Mouse (Mus musculus): ENCODE data around the gene Sdhaf2. TPM values are rescaled to one million over a fixed set of nuclear protein-coding genes. Genes with fewer than 3 reads are reported as not detected.

The Sdhaf2 gene
- total RNA-seq, 2 experiments from 2014 or later: 53.4 to 63.0 TPM

DNA sequence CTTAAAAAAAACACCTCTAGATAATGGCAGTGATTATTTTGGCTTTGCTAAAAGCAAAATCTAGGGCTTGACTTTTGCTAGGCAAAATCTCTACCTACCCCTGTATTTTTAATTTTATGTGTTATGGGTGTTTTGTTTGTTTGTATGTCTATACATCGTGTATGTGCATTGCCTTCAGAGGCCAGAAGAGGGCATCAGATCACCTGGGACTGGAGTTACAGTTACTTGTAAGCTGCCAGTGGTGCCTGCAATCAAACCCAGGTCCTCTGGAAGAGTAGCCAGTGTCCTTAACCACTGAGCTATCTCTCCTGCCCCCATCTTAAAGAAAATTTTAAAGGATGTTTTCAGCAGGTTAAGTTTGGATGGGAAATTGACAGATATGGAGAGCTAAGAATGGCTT, 4.1 kb upstream of the Sdhaf2 start:
- no peak for DNase-seq (ENCODE audit: low spot score in 2 of 2)
- TF ChIP-seq CTCF (conservative IDR thresholded peaks at IDR 0.05): peak; percentile 56
- H3K4me3 ChIP-seq: no peak overlapping the region
- no peak overlapping the region for H3K27ac ChIP-seq

DNA sequence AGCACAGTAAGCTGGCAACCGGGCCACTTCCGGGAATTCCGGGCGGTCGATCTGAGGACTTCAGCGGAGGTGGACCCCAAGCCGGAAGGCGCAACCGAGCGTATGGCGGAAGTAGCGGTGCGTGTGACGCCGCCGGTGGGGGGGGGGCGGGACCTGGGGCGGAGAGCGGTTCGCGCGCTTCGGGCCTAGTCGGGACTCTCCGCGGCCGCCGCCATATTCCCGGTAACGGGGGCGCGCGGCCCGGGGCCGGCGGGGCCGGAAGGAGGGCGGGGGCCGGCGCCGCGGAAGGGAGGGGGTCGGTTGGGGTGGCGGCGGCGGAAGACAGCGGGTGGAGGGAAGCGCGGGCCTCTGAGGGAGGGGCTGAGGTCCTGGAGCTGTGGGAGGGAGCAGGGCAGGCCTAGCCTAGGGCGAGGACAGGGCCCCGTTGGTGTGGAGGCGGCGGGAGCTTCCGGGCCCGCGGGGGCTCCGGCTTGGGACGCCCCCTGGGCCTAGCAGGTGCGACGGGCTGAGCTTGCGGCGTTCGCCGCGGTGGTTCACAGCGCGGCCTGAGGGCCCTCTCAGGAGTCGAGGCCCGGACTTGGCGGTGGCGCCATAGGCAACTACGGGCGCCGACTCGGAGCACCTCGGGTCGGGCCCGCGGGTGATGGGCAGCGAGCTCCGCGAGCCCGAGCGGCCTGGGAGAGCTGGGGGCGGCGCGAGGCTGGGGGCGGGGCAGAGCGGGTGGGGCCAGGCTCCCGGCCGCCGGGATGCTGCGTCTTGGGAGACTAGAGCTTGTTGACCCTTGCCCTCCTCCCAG, 638 bp downstream of the Sdhaf2 start, which contains the start of gene Cpsf7:
Cpsf7 (plus strand) TSS at position 161 of the 796 bp plus-strand sequence.
- no peak for TF ChIP-seq CTCF (conservative IDR thresholded peaks at IDR 0.05)
- peak within 1 kb of the TSS; percentile 78 for H3K4me3 ChIP-seq
- peak; percentile 86 to 89 for DNase-seq (ENCODE audit: low spot score in 2 of 2)
- peak within 1 kb of the TSS; percentile 99 for H3K27ac ChIP-seq

DNA sequence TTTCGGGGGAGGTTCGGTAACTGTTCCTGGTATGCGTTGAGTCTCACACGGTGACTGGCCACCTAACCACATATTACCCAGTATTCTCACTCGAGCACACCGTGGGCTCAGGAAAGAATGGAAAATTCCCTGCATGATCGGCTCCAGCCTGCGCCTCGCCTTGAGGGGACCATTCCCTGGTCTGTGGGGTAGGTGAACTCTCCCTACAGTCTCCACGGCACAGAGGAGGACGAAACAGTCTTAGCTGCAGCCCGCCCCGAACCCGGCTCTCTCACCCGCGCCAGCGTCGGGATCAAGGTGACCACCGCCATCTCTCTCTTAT, 1.2 kb downstream of the Sdhaf2 start:
- no peak for TF ChIP-seq CTCF (conservative IDR thresholded peaks at IDR 0.05)
- no peak for DNase-seq (ENCODE audit: low spot score in 2 of 2)
- peak overlapping the region; percentile 99 for H3K27ac ChIP-seq
- H3K4me3 ChIP-seq: peak overlapping the region; percentile 78

GRCm38 (mm10) chr19:10523483-10524080, 2.4 kb downstream of the Sdhaf2 start:
- DNase-seq (ENCODE audit: low spot score in 2 of 2): no peak
- Histone ChIP-seq H3K4me3 (peak overlapping the region; percentile 78), H3K27ac (no peak overlapping the region)
- TF ChIP-seq CTCF (conservative IDR thresholded peaks at IDR 0.05): no peak

DNA sequence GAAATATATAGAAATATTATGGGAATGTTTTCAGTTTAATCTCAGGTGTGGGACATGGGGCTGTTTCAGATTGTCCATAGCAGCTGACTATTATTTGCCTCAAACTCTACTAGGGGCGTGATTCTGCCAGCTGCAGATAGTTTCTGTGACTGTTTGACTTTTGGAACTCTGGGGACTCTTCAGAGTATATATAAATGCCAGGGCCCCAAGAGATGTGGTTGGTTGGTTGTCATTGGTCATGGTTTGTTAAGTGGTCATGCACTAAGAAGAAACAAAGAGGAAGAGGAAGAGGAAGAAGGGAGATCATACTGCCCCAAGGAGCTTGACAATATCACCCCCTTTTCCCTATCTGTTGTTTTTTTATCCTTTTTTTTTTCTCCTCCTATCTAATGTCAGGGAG, 4.0 kb downstream of the Sdhaf2 start:
- TF ChIP-seq CTCF (conservative IDR thresholded peaks at IDR 0.05): no peak
- DNase-seq (ENCODE audit: low spot score in 2 of 2): no peak
- no peak overlapping the region for H3K4me3 ChIP-seq
- no peak overlapping the region for H3K27ac ChIP-seq

DNA sequence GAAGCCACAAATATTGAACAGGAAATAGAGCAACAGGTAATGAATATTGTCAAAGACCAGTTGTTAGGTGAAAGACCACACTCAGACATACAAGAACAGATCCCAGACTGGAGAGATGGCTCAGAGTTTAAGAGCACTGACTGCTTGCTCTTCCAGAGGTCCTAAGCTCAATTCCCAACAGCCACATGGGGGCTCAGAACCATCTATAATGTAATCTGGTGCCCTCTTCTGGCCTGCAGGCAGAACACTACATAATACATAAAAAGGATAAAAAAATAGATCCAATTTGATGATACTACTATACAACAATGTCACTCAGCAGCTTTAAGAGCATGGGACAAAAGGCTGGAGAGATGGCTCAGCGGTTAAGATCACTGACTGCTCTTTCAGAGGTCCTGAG, 5.6 kb downstream of the Sdhaf2 start:
- TF ChIP-seq CTCF (conservative IDR thresholded peaks at IDR 0.05): peak; percentile 79
- DNase-seq (ENCODE audit: low spot score in 2 of 2): no peak
- Histone ChIP-seq H3K4me3 (no peak overlapping the region), H3K27ac (no peak overlapping the region)

DNA sequence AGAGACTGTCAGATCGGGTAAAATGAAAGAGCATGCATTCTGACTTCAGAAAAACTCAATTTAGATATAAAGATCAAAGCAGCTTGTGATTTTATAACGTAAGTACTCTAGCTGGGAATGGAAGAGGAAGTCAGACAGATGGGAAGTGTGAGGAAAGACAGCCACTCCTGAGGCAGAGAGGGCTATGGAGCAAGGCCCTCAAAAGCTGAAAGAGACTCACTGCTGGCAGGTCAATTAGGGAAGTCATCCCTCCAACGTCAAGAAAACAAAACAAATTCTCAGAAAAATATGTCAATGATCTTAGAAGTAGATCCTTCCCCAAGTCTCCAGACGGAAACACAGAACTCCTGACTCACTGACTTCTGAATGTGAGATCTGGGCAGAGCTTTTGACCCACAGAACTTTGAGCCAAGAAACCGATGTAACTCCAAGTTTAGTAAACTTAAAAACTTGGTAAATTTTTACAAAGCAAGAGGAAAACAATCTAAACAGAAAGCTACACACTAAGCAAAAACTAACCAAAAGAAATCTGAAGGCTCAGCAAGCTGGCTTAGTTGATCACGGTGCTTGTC, 15.1 kb downstream of the Sdhaf2 start:
- Histone ChIP-seq H3K27ac (peak overlapping the region; percentile 29; the same call in 1 of the 2 replicates), H3K4me3 (no peak overlapping the region)
- TF ChIP-seq CTCF (conservative IDR thresholded peaks at IDR 0.05): no peak
- no peak for DNase-seq (ENCODE audit: low spot score in 2 of 2)

GRCm38 (mm10) chr19:10502571-10502970, 23.4 kb downstream of the Sdhaf2 start:
- Histone ChIP-seq H3K27ac (no peak overlapping the region), H3K4me3 (no peak overlapping the region)
- peak in 1 of 2 experiments; percentile 52 for DNase-seq (ENCODE audit: low spot score in 2 of 2)
- peak; percentile 98 for TF ChIP-seq CTCF (conservative IDR thresholded peaks at IDR 0.05)

DNA sequence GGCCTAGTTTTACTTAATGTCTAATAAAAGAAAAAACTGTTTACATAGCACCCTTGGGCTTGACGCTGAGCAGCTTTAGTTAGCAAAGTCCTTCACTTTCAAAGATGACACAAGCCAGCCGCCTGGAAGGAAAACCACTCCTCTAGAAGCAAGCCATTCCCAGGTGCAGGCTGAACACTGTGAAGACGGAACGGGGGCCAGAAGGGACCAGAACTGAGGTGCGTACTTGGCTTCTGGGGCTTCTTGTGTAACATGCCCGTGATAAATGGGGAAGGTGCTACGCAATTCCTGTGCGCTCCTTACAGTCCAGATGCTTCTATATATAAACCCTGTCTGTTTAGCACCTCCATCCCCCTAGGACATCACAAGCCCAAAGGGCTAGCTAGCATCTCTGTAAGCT, 25.4 kb downstream of the Sdhaf2 start:
- no peak for DNase-seq (ENCODE audit: low spot score in 2 of 2)
- Histone ChIP-seq H3K27ac (no peak overlapping the region), H3K4me3 (no peak overlapping the region)
- TF ChIP-seq CTCF (conservative IDR thresholded peaks at IDR 0.05): no peak

GRCm38 (mm10) chr19:10497512-10498160, 28.3 kb downstream of the Sdhaf2 start:
- no peak for DNase-seq (ENCODE audit: low spot score in 2 of 2)
- TF ChIP-seq CTCF (conservative IDR thresholded peaks at IDR 0.05): peak; percentile 23; the same call in 1 of the 2 replicates
- Histone ChIP-seq H3K27ac (peak overlapping the region; percentile 33; the same call in 1 of the 2 replicates), H3K4me3 (no peak overlapping the region)

GRCm38 (mm10) chr19:10496976-10497375, 29.0 kb downstream of the Sdhaf2 start:
- TF ChIP-seq CTCF (conservative IDR thresholded peaks at IDR 0.05): no peak
- H3K27ac ChIP-seq: peak overlapping the region; percentile 51; the same call in 1 of the 2 replicates

DNA sequence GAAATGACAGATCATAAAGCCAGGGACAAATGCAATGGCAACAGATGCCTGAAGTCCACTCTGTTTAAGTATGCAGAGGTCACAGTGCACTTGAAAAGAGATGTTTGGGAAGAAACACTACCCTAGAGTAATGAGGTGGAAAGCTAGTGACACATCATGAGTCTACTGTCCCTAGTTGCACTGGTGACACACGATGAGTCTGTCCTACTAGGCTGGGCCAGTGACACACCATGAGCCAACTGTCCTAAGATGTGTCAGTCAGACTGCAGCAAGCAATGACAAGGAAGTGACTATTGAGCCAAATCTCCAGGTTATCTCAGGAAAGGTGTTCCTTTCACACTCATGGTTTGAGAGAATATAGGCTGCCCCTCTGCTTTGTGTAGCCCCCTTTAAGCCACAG, 30.3 kb downstream of the Sdhaf2 start:
- H3K4me3 ChIP-seq: no peak overlapping the region
- H3K27ac ChIP-seq: no peak overlapping the region
- DNase-seq (ENCODE audit: low spot score in 2 of 2): no peak
- no peak for TF ChIP-seq CTCF (conservative IDR thresholded peaks at IDR 0.05)

More at GRCm38 (mm10) chr19:10496976-10497375, 29.0 kb downstream of the Sdhaf2 start:
- no peak for DNase-seq (ENCODE audit: low spot score in 2 of 2)
- H3K4me3 ChIP-seq: no peak overlapping the region

DNA sequence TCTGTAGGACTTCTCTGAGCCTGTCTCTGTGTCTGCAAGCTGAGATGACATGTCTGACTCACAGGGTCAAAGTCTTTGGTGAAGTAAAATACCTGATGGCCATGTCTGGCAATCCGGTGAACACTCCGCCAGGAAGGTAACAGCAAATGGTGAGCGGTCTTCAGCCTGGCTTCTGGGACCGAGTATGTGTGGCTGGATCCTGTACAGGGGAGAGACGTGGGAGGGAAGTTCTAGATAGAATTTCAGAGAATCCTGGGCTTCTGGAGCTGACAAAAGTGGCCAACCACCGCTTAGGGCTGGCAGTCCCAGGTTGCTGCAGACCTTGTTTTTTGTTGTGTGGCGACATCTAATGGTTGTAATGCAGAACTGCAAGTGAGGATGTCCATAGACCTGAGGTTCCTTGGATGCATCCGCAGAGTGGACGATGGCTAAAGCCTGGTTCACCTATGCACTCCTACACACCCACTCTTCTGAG, 39.6 kb downstream of the Sdhaf2 start:
- peak; percentile 93 for TF ChIP-seq CTCF (conservative IDR thresholded peaks at IDR 0.05)
- peak; percentile 55 to 71 for DNase-seq (ENCODE audit: low spot score in 2 of 2)
- H3K27ac ChIP-seq: no peak overlapping the region
- H3K4me3 ChIP-seq: no peak overlapping the region
